Mouse (Mus musculus): ENCODE measurements around the gene Gm11027. TPM values are rescaled to one million over a fixed set of nuclear protein-coding genes. Genes with fewer than 3 reads are reported as not detected.
A peak's percentile ranks its signal among the peaks of the same experiment; 100 is the strongest.

Gene Gm11027
- polyA plus RNA-seq, 1 experiment = not detected

- peak overlapping the region; percentile 72 for H3K4me2 ChIP-seq (ENCODE audit: low read depth)
- H3K27me3 ChIP-seq (ENCODE audit: control insufficient read depth, insufficient read depth, insufficient read length) = no peaks in the 10 kb centered on the region
- no peak overlapping the region for H3ac ChIP-seq (ENCODE audit: control insufficient read depth, insufficient read length)
- peaks cover 72% of the 10 kb centered on the region for H3K79me2 ChIP-seq (ENCODE audit: control insufficient read depth, insufficient read depth)
- H3K4me3 ChIP-seq = peak overlapping the region; percentile 93
- peaks cover 2% of the 10 kb centered on the region for H3K36me3 ChIP-seq (ENCODE audit: control insufficient read depth, insufficient read depth)
- TF ChIP-seq MAX (IDR thresholded peaks at IDR 0.05; ENCODE audit: low read depth) (no peak), CEBPB (IDR thresholded peaks at IDR 0.05; ENCODE audit: insufficient read depth, poor library complexity, severe bottlenecking) (no peak), POLR2AphosphoS2 (IDR thresholded peaks at IDR 0.05; ENCODE audit: insufficient read length, low read depth) (no peak), TCF12 (IDR thresholded peaks at IDR 0.05; ENCODE audit: insufficient read depth, poor library complexity, severe bottlenecking) (no peak), SRF (IDR thresholded peaks at IDR 0.05; ENCODE audit: control insufficient read depth, insufficient read length, low read depth) (no peak), TCF3 (IDR thresholded peaks at IDR 0.05; ENCODE audit: insufficient read length, low read depth) (no peak), MYOD1 (IDR thresholded peaks at IDR 0.05; ENCODE audit: control insufficient read depth in 1 of 3, insufficient read length in 2 of 3, low read depth in 2 of 3) (no peak), E2F4 (IDR thresholded peaks at IDR 0.05; ENCODE audit: insufficient read depth) (no peak), MYOG (IDR thresholded peaks at IDR 0.05; ENCODE audit: control insufficient read depth in 1 of 3, insufficient read depth in 1 of 3, insufficient read length in 2 of 3, low read depth in 2 of 3) (no peak), REST (IDR thresholded peaks at IDR 0.05; ENCODE audit: insufficient read depth, insufficient read length) (no peak), POLR2A (IDR thresholded peaks at IDR 0.05; ENCODE audit: insufficient read length, low read depth) (no peak)
These were observed 8.3 kb downstream of the Gm11027 start for GRCm38 (mm10) chr12:116283511-116283910.

- Histone ChIP-seq H3K36me3 (ENCODE audit: control insufficient read depth, insufficient read depth) (peaks cover 4% of the 10 kb centered on the region), H3K27me3 (ENCODE audit: control insufficient read depth, insufficient read depth, insufficient read length) (no peaks in the 10 kb centered on the region), H3ac (ENCODE audit: control insufficient read depth, insufficient read length) (no peak overlapping the region), H3K4me2 (ENCODE audit: low read depth) (peak overlapping the region; percentile 67), H3K79me2 (ENCODE audit: control insufficient read depth, insufficient read depth) (peaks cover 70% of the 10 kb centered on the region), H3K4me3 (no peak overlapping the region)
- TF ChIP-seq TCF12 (IDR thresholded peaks at IDR 0.05; ENCODE audit: insufficient read depth, poor library complexity, severe bottlenecking) (no peak), USF1 (IDR thresholded peaks at IDR 0.05; ENCODE audit: low read depth) (no peak), TCF3 (IDR thresholded peaks at IDR 0.05; ENCODE audit: insufficient read length, low read depth) (no peak), REST (IDR thresholded peaks at IDR 0.05; ENCODE audit: insufficient read depth, insufficient read length) (no peak), POLR2AphosphoS2 (IDR thresholded peaks at IDR 0.05; ENCODE audit: insufficient read length, low read depth) (no peak), MYOG (IDR thresholded peaks at IDR 0.05; ENCODE audit: control insufficient read depth in 1 of 3, insufficient read depth in 1 of 3, insufficient read length in 2 of 3, low read depth in 2 of 3) (no peak), CEBPB (IDR thresholded peaks at IDR 0.05; ENCODE audit: insufficient read depth, poor library complexity, severe bottlenecking) (no peak), MYOD1 (IDR thresholded peaks at IDR 0.05; ENCODE audit: control insufficient read depth in 1 of 3, insufficient read length in 2 of 3, low read depth in 2 of 3) (no peak), SRF (IDR thresholded peaks at IDR 0.05; ENCODE audit: control insufficient read depth, insufficient read length, low read depth) (no peak), E2F4 (IDR thresholded peaks at IDR 0.05; ENCODE audit: insufficient read depth) (no peak), MAX (IDR thresholded peaks at IDR 0.05; ENCODE audit: low read depth) (no peak), POLR2A (IDR thresholded peaks at IDR 0.05; ENCODE audit: insufficient read length, low read depth) (no peak)
These were observed 18.0 kb downstream of the Gm11027 start for GRCm38 (mm10) chr12:116293185-116293584.

- peaks cover 4% of the 10 kb centered on the region for H3K36me3 ChIP-seq (ENCODE audit: control insufficient read depth, insufficient read depth)
- peaks cover 71% of the 10 kb centered on the region for H3K79me2 ChIP-seq (ENCODE audit: control insufficient read depth, insufficient read depth)
- H3K27me3 ChIP-seq (ENCODE audit: control insufficient read depth, insufficient read depth, insufficient read length) = no peaks in the 10 kb centered on the region
- TF ChIP-seq TCF12 (IDR thresholded peaks at IDR 0.05; ENCODE audit: insufficient read depth, poor library complexity, severe bottlenecking) (no peak), CEBPB (IDR thresholded peaks at IDR 0.05; ENCODE audit: insufficient read depth, poor library complexity, severe bottlenecking) (0 out of 2 replicates have a peak, but pooled peaks have one; percentile 27), MYOD1 (IDR thresholded peaks at IDR 0.05; ENCODE audit: control insufficient read depth in 1 of 3, insufficient read length in 2 of 3, low read depth in 2 of 3) (no peak), POLR2A (IDR thresholded peaks at IDR 0.05; ENCODE audit: insufficient read length, low read depth) (no peak), SRF (IDR thresholded peaks at IDR 0.05; ENCODE audit: control insufficient read depth, insufficient read length, low read depth) (no peak), USF1 (IDR thresholded peaks at IDR 0.05; ENCODE audit: low read depth) (no peak)
- no peak overlapping the region for H3ac ChIP-seq (ENCODE audit: control insufficient read depth, insufficient read length)
- H3K4me3 ChIP-seq = no peak overlapping the region
- peak overlapping the region; percentile 67 for H3K4me2 ChIP-seq (ENCODE audit: low read depth)
These were observed 18.6 kb downstream of the Gm11027 start for GRCm38 (mm10) chr12:116293599-116294292.

- no peak overlapping the region for H3ac ChIP-seq (ENCODE audit: control insufficient read depth, insufficient read length)
- no peak overlapping the region for H3K4me3 ChIP-seq
- H3K79me2 ChIP-seq (ENCODE audit: control insufficient read depth, insufficient read depth) = peaks cover 78% of the 10 kb centered on the region
- TF ChIP-seq E2F4 (IDR thresholded peaks at IDR 0.05; ENCODE audit: insufficient read depth) = no peak
- TF ChIP-seq MAX (IDR thresholded peaks at IDR 0.05; ENCODE audit: low read depth) = no peak
- no peak for TF ChIP-seq TCF3 (IDR thresholded peaks at IDR 0.05; ENCODE audit: insufficient read length, low read depth)
- no peak for TF ChIP-seq POLR2A (IDR thresholded peaks at IDR 0.05; ENCODE audit: insufficient read length, low read depth)
- no peak for TF ChIP-seq MYOD1 (IDR thresholded peaks at IDR 0.05; ENCODE audit: control insufficient read depth in 1 of 3, insufficient read length in 2 of 3, low read depth in 2 of 3)
- no peak for TF ChIP-seq REST (IDR thresholded peaks at IDR 0.05; ENCODE audit: insufficient read depth, insufficient read length)
- TF ChIP-seq TCF12 (IDR thresholded peaks at IDR 0.05; ENCODE audit: insufficient read depth, poor library complexity, severe bottlenecking) = no peak
- TF ChIP-seq CEBPB (IDR thresholded peaks at IDR 0.05; ENCODE audit: insufficient read depth, poor library complexity, severe bottlenecking) = no peak
- TF ChIP-seq POLR2AphosphoS2 (IDR thresholded peaks at IDR 0.05; ENCODE audit: insufficient read length, low read depth) = no peak
- TF ChIP-seq MYOG (IDR thresholded peaks at IDR 0.05; ENCODE audit: control insufficient read depth in 1 of 3, insufficient read depth in 1 of 3, insufficient read length in 2 of 3, low read depth in 2 of 3) = no peak
- no peak for TF ChIP-seq SRF (IDR thresholded peaks at IDR 0.05; ENCODE audit: control insufficient read depth, insufficient read length, low read depth)
- H3K27me3 ChIP-seq (ENCODE audit: control insufficient read depth, insufficient read depth, insufficient read length) = no peaks in the 10 kb centered on the region
- peaks cover 4% of the 10 kb centered on the region for H3K36me3 ChIP-seq (ENCODE audit: control insufficient read depth, insufficient read depth)
- H3K4me2 ChIP-seq (ENCODE audit: low read depth) = peak overlapping the region; percentile 25
These were observed 24.7 kb downstream of the Gm11027 start for GRCm38 (mm10) chr12:116299906-116300305.

Data from myocyte (in vitro differentiated cells).